Mouse (Mus musculus): ENCODE data around the gene Gm5724. TPM values are rescaled to one million over a fixed set of nuclear protein-coding genes. Genes with fewer than 3 reads are reported as not detected.

The Gm5724 gene
- total RNA-seq (2012; rRNA removed) = not detected in 2 replicates
- not detected in 2 replicates for total RNA-seq (2014; rRNA removed)
- not detected in 2 replicates for polyA plus RNA-seq (2012; ENCODE audit: insufficient read length, low read depth)

DNA sequence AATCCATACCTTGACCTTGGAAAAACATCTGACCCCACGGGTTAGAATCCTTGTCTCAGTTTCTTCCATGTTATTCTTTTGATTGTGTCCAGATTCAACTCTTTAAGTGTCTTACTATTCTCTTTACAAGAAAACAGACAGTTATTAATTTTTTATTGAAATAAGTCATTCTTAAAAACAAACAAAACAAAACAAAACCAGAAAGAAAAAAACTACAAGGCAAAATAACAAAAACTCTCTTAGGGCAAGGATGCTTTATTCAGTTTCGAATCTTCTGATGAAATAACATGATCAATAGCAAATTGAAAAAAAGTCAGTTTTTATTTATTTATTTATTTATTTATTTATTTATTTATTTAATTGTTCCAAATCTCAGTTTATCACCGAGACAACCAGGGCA lies at the start of gene Gm5724:
Gene Gm5724, minus strand, starts transcription at position 101 of the 400 bp plus-strand sequence.
- TF ChIP-seq MYC (IDR thresholded peaks at IDR 0.05; ENCODE audit: low read depth, low read length) (no peak), MAFK (IDR thresholded peaks at IDR 0.05; ENCODE audit: insufficient replicate concordance, low read length) (no peak), MXI1 (IDR thresholded peaks at IDR 0.05; ENCODE audit: low read depth, low read length) (no peak), ZMIZ1 (IDR thresholded peaks at IDR 0.05; ENCODE audit: low read depth, low read length) (no peak), ELF1 (IDR thresholded peaks at IDR 0.05; ENCODE audit: low read depth, low read length) (no peak), POLR2AphosphoS2 (IDR thresholded peaks at IDR 0.05; ENCODE audit: low read depth, low read length) (no peak), TCF12 (IDR thresholded peaks at IDR 0.05; ENCODE audit: low read depth, low read length) (no peak), BHLHE40 (IDR thresholded peaks at IDR 0.05; ENCODE audit: low read depth, low read length) (no peak), GABPA (IDR thresholded peaks at IDR 0.05; ENCODE audit: insufficient replicate concordance, low read depth, low read length) (no peak), EP300 (IDR thresholded peaks at IDR 0.05; ENCODE audit: low read length) (no peak), MAZ (IDR thresholded peaks at IDR 0.05; ENCODE audit: low read depth, low read length) (no peak), POLR2A (IDR thresholded peaks at IDR 0.05; ENCODE audit: low read depth, low read length) (no peak), UBTF (IDR thresholded peaks at IDR 0.05; ENCODE audit: low read depth, low read length) (no peak), MEF2A (IDR thresholded peaks at IDR 0.05; ENCODE audit: borderline replicate concordance, low read depth, low read length) (no peak), ZC3H11A (IDR thresholded peaks at IDR 0.05; ENCODE audit: low read depth, low read length) (no peak), RCOR1 (conservative IDR thresholded peaks at IDR 0.05; ENCODE audit: low read depth, low read length) (no peak), NELFE (IDR thresholded peaks at IDR 0.05; ENCODE audit: low read depth, low read length) (no peak)

DNA sequence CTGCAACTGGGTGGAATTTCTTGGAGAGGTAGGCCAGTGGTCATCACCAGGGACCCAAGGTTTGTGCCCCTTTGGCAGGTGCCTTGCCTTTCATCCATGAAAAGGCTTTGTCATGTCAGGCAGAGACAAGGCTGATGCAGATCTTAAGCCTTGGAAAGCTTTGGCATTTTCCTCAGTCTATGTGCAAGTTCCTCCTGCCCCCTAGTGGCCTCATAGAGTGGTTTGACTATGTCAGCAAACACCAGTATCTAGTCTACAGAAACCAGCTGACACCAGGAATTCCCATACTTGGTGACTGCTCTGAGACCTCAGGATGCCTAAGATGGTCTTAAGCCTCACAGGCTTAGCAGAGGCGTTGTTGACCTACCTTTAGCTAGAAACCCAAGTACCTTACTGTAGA lies 24.2 kb upstream of the Gm5724 start:
- dilution Hi-C loops (cut with MboI; ENCODE audit: extremely low pct_ligation_motif_present, extremely low pct_unique_long_range_greater_than_20kb, low sequenced_read_pairs) (no loop called here), in situ Hi-C loops (cut with MboI; ENCODE audit: low pct_ligation_motif_present, low pct_unique_long_range_greater_than_20kb, low sequenced_read_pairs) (loop anchor here (25.0 kb wide), 1 partner anchor 311 kb away; no protein-coding TSS in a partner anchor)
- no peaks in the 10 kb centered on the region for H3K36me3 ChIP-seq (replicated peaks in 1 of 2; ENCODE audit: control insufficient read depth in 1 of 2, insufficient read depth in 1 of 2, low read length in 1 of 2)
- no peaks in the 10 kb centered on the region for H3K4me1 ChIP-seq (ENCODE audit: control insufficient read depth in 1 of 2, insufficient read depth in 2 of 2)
- no peaks in the 10 kb centered on the region for H3K27me3 ChIP-seq (replicated peaks)
- peaks cover 16% of the 10 kb centered on the region for H3K9me3 ChIP-seq (replicated peaks; ENCODE audit: low read length)
- no peaks in the 10 kb centered on the region for H3K79me2 ChIP-seq (replicated peaks; ENCODE audit: control insufficient read depth, extremely low read depth, insufficient read depth, poor library complexity, severe bottlenecking)
- H3K4me2 ChIP-seq (ENCODE audit: insufficient read depth, low read depth, poor library complexity, severe bottlenecking) = no peak overlapping the region
- H3K4me3 ChIP-seq (replicated peaks in 1 of 3; ENCODE audit: low read depth in 2 of 3, low read length in 2 of 3, poor library complexity in 1 of 3) = no peak overlapping the region
- TF ChIP-seq CTCF (conservative IDR thresholded peaks at IDR 0.05 in 1 of 2, IDR thresholded peaks at IDR 0.05 in 1 of 2; ENCODE audit: low read depth in 2 of 2, low read length in 2 of 2) (peak in 1 of 2 experiments; percentile 29; a peak in 2 of 4 replicates), RAD21 (IDR thresholded peaks at IDR 0.05; ENCODE audit: low read depth, low read length) (peak; percentile 16), USF2 (conservative IDR thresholded peaks at IDR 0.05; ENCODE audit: low read depth, low read length) (no peak)
- H3K9ac ChIP-seq (ENCODE audit: insufficient read depth, low read depth) = no peak overlapping the region
- no peak overlapping the region for H3K27ac ChIP-seq (ENCODE audit: insufficient read depth, low read depth)
- peak; percentile 1 for DNase-seq (ENCODE audit: extremely low read depth)

More for the DNA sequence above, at the start of gene Gm5724:
- Histone ChIP-seq H3K27ac (ENCODE audit: insufficient read depth, low read depth) (no peak within 1 kb of the TSS), H3K4me3 (replicated peaks in 1 of 3; ENCODE audit: low read depth in 2 of 3, low read length in 2 of 3, poor library complexity in 1 of 3) (no peak within 1 kb of the TSS), H3K36me3 (replicated peaks in 1 of 2; ENCODE audit: control insufficient read depth in 1 of 2, insufficient read depth in 1 of 2, low read length in 1 of 2) (no peaks in the 10 kb centered on the region), H3K9me3 (replicated peaks; ENCODE audit: low read length) (peaks cover 33% of the 10 kb centered on the region), H3K9ac (ENCODE audit: insufficient read depth, low read depth) (no peak within 1 kb of the TSS), H3K27me3 (replicated peaks) (no peaks in the 10 kb centered on the region), H3K4me1 (ENCODE audit: control insufficient read depth in 1 of 2, insufficient read depth in 2 of 2) (no peaks in the 10 kb centered on the region), H3K79me2 (replicated peaks; ENCODE audit: control insufficient read depth, extremely low read depth, insufficient read depth, poor library complexity, severe bottlenecking) (no peaks in the 10 kb centered on the region), H3K4me2 (ENCODE audit: insufficient read depth, low read depth, poor library complexity, severe bottlenecking) (no peak within 1 kb of the TSS)
- dilution Hi-C loops (cut with MboI; ENCODE audit: extremely low pct_ligation_motif_present, extremely low pct_unique_long_range_greater_than_20kb, low sequenced_read_pairs) (no loop called here), in situ Hi-C loops (cut with MboI; ENCODE audit: low pct_ligation_motif_present, low pct_unique_long_range_greater_than_20kb, low sequenced_read_pairs) (no loop called here)
- no peak for DNase-seq (ENCODE audit: extremely low read depth)

Measured in CH12.LX (cell line).